Mouse (Mus musculus): ENCODE data around the gene Lhx9.

DNA sequence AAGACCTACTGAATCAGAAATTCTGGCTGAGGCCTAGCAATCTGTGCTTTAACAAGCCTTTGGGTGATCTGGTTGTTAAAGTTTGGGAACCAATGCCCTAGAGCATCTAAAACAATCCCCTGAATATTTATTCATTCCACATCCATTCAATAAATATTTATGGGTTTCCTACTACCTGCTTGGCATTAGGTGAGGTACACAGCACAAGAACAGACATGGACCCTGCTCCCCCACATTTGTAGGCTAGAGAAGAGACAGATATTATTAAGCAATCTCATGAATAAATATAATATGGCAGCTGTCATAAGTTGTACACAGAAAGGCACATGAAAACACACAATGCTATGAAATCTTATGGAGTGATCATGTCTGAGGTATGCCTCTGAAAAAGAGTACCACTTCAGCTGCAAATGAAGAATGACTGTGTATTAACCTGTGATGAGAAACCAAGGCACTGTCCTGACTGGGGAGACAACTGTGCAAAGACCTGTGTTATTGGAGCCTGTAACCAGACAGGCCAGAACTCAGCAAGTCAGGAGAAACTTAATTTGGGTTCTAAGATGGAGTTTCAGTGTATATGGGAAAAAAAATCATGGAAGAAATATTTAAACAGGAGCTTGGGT is 48.6 kb downstream of the Lhx9 start:
- TF ChIP-seq CHD2 (IDR thresholded peaks at IDR 0.05; ENCODE audit: low read length), result no peak
- no peak for TF ChIP-seq USF1 (IDR thresholded peaks at IDR 0.05; ENCODE audit: low read depth, low read length)
- TF ChIP-seq MYB (IDR thresholded peaks at IDR 0.05; ENCODE audit: low read depth, low read length), result no peak
- TF ChIP-seq E2F4 (IDR thresholded peaks at IDR 0.05; ENCODE audit: borderline replicate concordance, low read depth, low read length), result no peak
- no peak for TF ChIP-seq NELFE (IDR thresholded peaks at IDR 0.05; ENCODE audit: low read depth, low read length)
- TF ChIP-seq CTCF (IDR thresholded peaks at IDR 0.05 in 2 of 3, conservative IDR thresholded peaks at IDR 0.05 in 1 of 3; ENCODE audit: control insufficient read depth in 1 of 3, insufficient read depth in 1 of 3, low read depth in 2 of 3, low read length in 3 of 3, poor library complexity in 1 of 3, severe bottlenecking in 1 of 3), result no peak
- no peak for TF ChIP-seq SIN3A (IDR thresholded peaks at IDR 0.05; ENCODE audit: low read length)
- no peak for TF ChIP-seq MYC (IDR thresholded peaks at IDR 0.05; ENCODE audit: low read depth, low read length)
- TF ChIP-seq POLR2A (IDR thresholded peaks at IDR 0.05; ENCODE audit: control insufficient read depth in 1 of 2, insufficient read depth in 1 of 2, low read depth in 1 of 2, low read length in 2 of 2, poor library complexity in 1 of 2), result no peak
- no peak for TF ChIP-seq GATA1 (IDR thresholded peaks at IDR 0.05; ENCODE audit: low read depth, low read length)
- TF ChIP-seq KAT2A (conservative IDR thresholded peaks at IDR 0.05; ENCODE audit: low read depth, low read length), result no peak
- no peak for TF ChIP-seq RCOR1 (IDR thresholded peaks at IDR 0.05; ENCODE audit: low read depth, low read length)
- no peak for TF ChIP-seq EP300 (IDR thresholded peaks at IDR 0.05; ENCODE audit: low read depth in 1 of 2, low read length in 2 of 2)
